Mouse (Mus musculus): ENCODE data around the gene Gm26661. TPM values are rescaled to one million over a fixed set of nuclear protein-coding genes. Genes with fewer than 3 reads are reported as not detected.

Gene Gm26661
- polyA plus RNA-seq, 1 experiment from 2014 or later: not detected

GRCm38 (mm10) chr14:7791061-7791531 lies 291 bp upstream of the Gm26661 start:
- Histone ChIP-seq H3K9me3 (ENCODE audit: control insufficient read depth, low read length) (no peaks in the 10 kb centered on the region), H3K27me3 (ENCODE audit: control insufficient read depth, insufficient read depth, low read length) (0 out of 2 replicates have a peak, but pooled peaks cover 2% of the 10 kb centered on the region), H3K4me3 (ENCODE audit: low read depth, low read length) (peak overlapping the region; percentile 30), H3K27ac (ENCODE audit: low read depth, low read length) (no peak overlapping the region), H3K4me1 (ENCODE audit: control insufficient read depth, insufficient read depth, low read length) (peaks cover 5% of the 10 kb centered on the region; the same call in 1 of the 2 replicates), H3K9ac (ENCODE audit: low read length) (peak overlapping the region; percentile 45; the same call in 1 of the 2 replicates), H3K4me2 (ENCODE audit: low read depth) (peak overlapping the region; percentile 71), H3K36me3 (ENCODE audit: control insufficient read depth, insufficient read depth, low read length) (no peaks in the 10 kb centered on the region)
- no peak for DNase-seq (ENCODE audit: low spot score)
- 13% methylated on average over 19 of the region's 19 CpGs for WGBS
- ATAC-seq (ENCODE audit: insufficient read depth, low FRiP score, low TSS enrichment): peak; percentile 45; the same call in 1 of the 2 replicates

GRCm38 (mm10) chr14:7795961-7796360 lies 4.6 kb downstream of the Gm26661 start:
- H3K27me3 ChIP-seq (ENCODE audit: control insufficient read depth, insufficient read depth, low read length): 0 out of 2 replicates have a peak, but pooled peaks cover 2% of the 10 kb centered on the region
- H3K9ac ChIP-seq (ENCODE audit: low read length): no peak overlapping the region
- peaks cover 5% of the 10 kb centered on the region; the same call in 1 of the 2 replicates for H3K4me1 ChIP-seq (ENCODE audit: control insufficient read depth, insufficient read depth, low read length)
- no peak overlapping the region for H3K4me2 ChIP-seq (ENCODE audit: low read depth)
- 95% methylated on average over 4 of the region's 4 CpGs for WGBS
- no peaks in the 10 kb centered on the region for H3K9me3 ChIP-seq (ENCODE audit: control insufficient read depth, low read length)
- ATAC-seq (ENCODE audit: insufficient read depth, low FRiP score, low TSS enrichment) (no peak), DNase-seq (ENCODE audit: low spot score) (no peak)
- no peaks in the 10 kb centered on the region for H3K36me3 ChIP-seq (ENCODE audit: control insufficient read depth, insufficient read depth, low read length)
- H3K27ac ChIP-seq (ENCODE audit: low read depth, low read length): no peak overlapping the region
- H3K4me3 ChIP-seq (ENCODE audit: low read depth, low read length): no peak overlapping the region

- no peak overlapping the region for H3K4me2 ChIP-seq (ENCODE audit: low read depth)
- no peaks in the 10 kb centered on the region for H3K36me3 ChIP-seq (ENCODE audit: control insufficient read depth, insufficient read depth, low read length)
- no peaks in the 10 kb centered on the region for H3K9me3 ChIP-seq (ENCODE audit: control insufficient read depth, low read length)
- H3K4me3 ChIP-seq (ENCODE audit: low read depth, low read length): no peak overlapping the region
- ATAC-seq (ENCODE audit: insufficient read depth, low FRiP score, low TSS enrichment) (no peak), DNase-seq (ENCODE audit: low spot score) (no peak)
- H3K4me1 ChIP-seq (ENCODE audit: control insufficient read depth, insufficient read depth, low read length): no peaks in the 10 kb centered on the region
- H3K27me3 ChIP-seq (ENCODE audit: control insufficient read depth, insufficient read depth, low read length): no peaks in the 10 kb centered on the region
- no peak overlapping the region for H3K27ac ChIP-seq (ENCODE audit: low read depth, low read length)
- H3K9ac ChIP-seq (ENCODE audit: low read length): no peak overlapping the region
Measured at GRCm38 (mm10) chr14:7800611-7801010, 9.2 kb downstream of the Gm26661 start.

- no peak for ATAC-seq (ENCODE audit: insufficient read depth, low FRiP score, low TSS enrichment)
- no peak overlapping the region for H3K9ac ChIP-seq (ENCODE audit: low read length)
- H3K4me2 ChIP-seq (ENCODE audit: low read depth): no peak overlapping the region
- H3K27ac ChIP-seq (ENCODE audit: low read depth, low read length): no peak overlapping the region
- no peaks in the 10 kb centered on the region for H3K36me3 ChIP-seq (ENCODE audit: control insufficient read depth, insufficient read depth, low read length)
- H3K4me1 ChIP-seq (ENCODE audit: control insufficient read depth, insufficient read depth, low read length): no peaks in the 10 kb centered on the region
- WGBS: 10% methylated on average over 4 of the region's 4 CpGs
- H3K4me3 ChIP-seq (ENCODE audit: low read depth, low read length): no peak overlapping the region
- H3K27me3 ChIP-seq (ENCODE audit: control insufficient read depth, insufficient read depth, low read length): no peaks in the 10 kb centered on the region
- H3K9me3 ChIP-seq (ENCODE audit: control insufficient read depth, low read length): no peaks in the 10 kb centered on the region
- peak; percentile 51 for DNase-seq (ENCODE audit: low spot score)
Measured at GRCm38 (mm10) chr14:7801831-7802230, 10.4 kb downstream of the Gm26661 start.

- Histone ChIP-seq H3K4me3 (ENCODE audit: low read depth, low read length) (no peak overlapping the region), H3K9ac (ENCODE audit: low read length) (no peak overlapping the region), H3K27me3 (ENCODE audit: control insufficient read depth, insufficient read depth, low read length) (no peaks in the 10 kb centered on the region)
Measured at GRCm38 (mm10) chr14:7803874-7804557, 12.6 kb downstream of the Gm26661 start.

GRCm38 (mm10) chr14:7804558-7804905 lies 13.1 kb downstream of the Gm26661 start:
- Histone ChIP-seq H3K4me1 (ENCODE audit: control insufficient read depth, insufficient read depth, low read length) (no peaks in the 10 kb centered on the region), H3K4me2 (ENCODE audit: low read depth) (no peak overlapping the region), H3K4me3 (ENCODE audit: low read depth, low read length) (no peak overlapping the region), H3K36me3 (ENCODE audit: control insufficient read depth, insufficient read depth, low read length) (no peaks in the 10 kb centered on the region), H3K27me3 (ENCODE audit: control insufficient read depth, insufficient read depth, low read length) (no peaks in the 10 kb centered on the region), H3K9ac (ENCODE audit: low read length) (no peak overlapping the region), H3K9me3 (ENCODE audit: control insufficient read depth, low read length) (no peaks in the 10 kb centered on the region), H3K27ac (ENCODE audit: low read depth, low read length) (no peak overlapping the region)
- ATAC-seq (ENCODE audit: insufficient read depth, low FRiP score, low TSS enrichment): no peak
- no peak for DNase-seq (ENCODE audit: low spot score)
- WGBS: 96% methylated on average over 2 of the region's 2 CpGs

More at GRCm38 (mm10) chr14:7803874-7804557, 12.6 kb downstream of the Gm26661 start:
- WGBS: 60% methylated on average over 4 of the region's 4 CpGs
- H3K4me1 ChIP-seq (ENCODE audit: control insufficient read depth, insufficient read depth, low read length): no peaks in the 10 kb centered on the region
- no peak overlapping the region for H3K27ac ChIP-seq (ENCODE audit: low read depth, low read length)
- ATAC-seq (ENCODE audit: insufficient read depth, low FRiP score, low TSS enrichment) (no peak), DNase-seq (ENCODE audit: low spot score) (no peak)
- H3K36me3 ChIP-seq (ENCODE audit: control insufficient read depth, insufficient read depth, low read length): no peaks in the 10 kb centered on the region
- no peak overlapping the region for H3K4me2 ChIP-seq (ENCODE audit: low read depth)
- no peaks in the 10 kb centered on the region for H3K9me3 ChIP-seq (ENCODE audit: control insufficient read depth, low read length)

- 81% methylated on average over 4 of the region's 4 CpGs for WGBS
- no peaks in the 10 kb centered on the region for H3K9me3 ChIP-seq (ENCODE audit: control insufficient read depth, low read length)
- no peak for DNase-seq (ENCODE audit: low spot score)
Measured at GRCm38 (mm10) chr14:7807711-7808110, 16.3 kb downstream of the Gm26661 start.

GRCm38 (mm10) chr14:7808501-7808981 lies 17.2 kb downstream of the Gm26661 start:
- Histone ChIP-seq H3K4me1 (ENCODE audit: control insufficient read depth, insufficient read depth, low read length) (no peaks in the 10 kb centered on the region), H3K4me2 (ENCODE audit: low read depth) (no peak overlapping the region), H3K9ac (ENCODE audit: low read length) (no peak overlapping the region), H3K27me3 (ENCODE audit: control insufficient read depth, insufficient read depth, low read length) (no peaks in the 10 kb centered on the region), H3K4me3 (ENCODE audit: low read depth, low read length) (no peak overlapping the region), H3K27ac (ENCODE audit: low read depth, low read length) (no peak overlapping the region), H3K36me3 (ENCODE audit: control insufficient read depth, insufficient read depth, low read length) (no peaks in the 10 kb centered on the region), H3K9me3 (ENCODE audit: control insufficient read depth, low read length) (no peaks in the 10 kb centered on the region)
- ATAC-seq (ENCODE audit: insufficient read depth, low FRiP score, low TSS enrichment): no peak
- WGBS: 81% methylated on average over 11 of the region's 11 CpGs
- no peak for DNase-seq (ENCODE audit: low spot score)

More at GRCm38 (mm10) chr14:7807711-7808110, 16.3 kb downstream of the Gm26661 start:
- H3K9ac ChIP-seq (ENCODE audit: low read length): no peak overlapping the region
- H3K4me3 ChIP-seq (ENCODE audit: low read depth, low read length): no peak overlapping the region
- H3K27me3 ChIP-seq (ENCODE audit: control insufficient read depth, insufficient read depth, low read length): no peaks in the 10 kb centered on the region
- H3K27ac ChIP-seq (ENCODE audit: low read depth, low read length): no peak overlapping the region
- H3K36me3 ChIP-seq (ENCODE audit: control insufficient read depth, insufficient read depth, low read length): no peaks in the 10 kb centered on the region
- no peaks in the 10 kb centered on the region for H3K4me1 ChIP-seq (ENCODE audit: control insufficient read depth, insufficient read depth, low read length)
- no peak for ATAC-seq (ENCODE audit: insufficient read depth, low FRiP score, low TSS enrichment)
- H3K4me2 ChIP-seq (ENCODE audit: low read depth): no peak overlapping the region

Data from neural tube, embryonic 11.5 days (tissue).